Mouse (Mus musculus) heart, postnatal 0 days (tissue): ENCODE data around the gene Slc39a8. TPM values are rescaled to one million over a fixed set of nuclear protein-coding genes. Genes with fewer than 3 reads are reported as not detected.

Experiments used
- ATAC-seq: fragments of 200-750 bp; cut with Nextera tagmentation; 2 replicates; pipeline ENCODE4 v1.8.0; 2017; ENCODE audit warnings: low read depth, moderate number of reproducible peaks, moderate library complexity; ENCODE audit not compliant: insufficient read depth
- DNase-seq: peaks from one replicate; pipeline ENCODE4 v3.0.0-alpha.2; 2016; ENCODE audit warnings: low spot score
- H3K27ac ChIP-seq: fragments of 300-500 bp; sonication (generic); 2 replicates; pipeline ENCODE4 v1.5.1; 2014; ENCODE audit warnings: low read depth, mild to moderate bottlenecking
- H3K27me3 ChIP-seq: fragments of 300-500 bp; sonication (generic); 2 replicates; pipeline ENCODE4 v1.6.1; 2014; ENCODE audit warnings: low read length, mixed read lengths; ENCODE audit not compliant: control insufficient read depth, insufficient read depth
- H3K36me3 ChIP-seq: fragments of 300-500 bp; sonication (generic); replicated peaks from 2 replicates; pipeline ENCODE4 v1.6.1; 2014; ENCODE audit warnings: low read length, mixed read lengths; ENCODE audit not compliant: control insufficient read depth, insufficient read depth
- H3K4me1 ChIP-seq: fragments of 300-500 bp; sonication (generic); 2 replicates; pipeline ENCODE4 v1.6.1; 2014; ENCODE audit warnings: antibody characterized with exemption; ENCODE audit not compliant: control insufficient read depth, insufficient read depth
- H3K4me2 ChIP-seq: fragments of 300-500 bp; sonication (generic); 2 replicates; pipeline ENCODE4 v1.6.1; 2014; ENCODE audit warnings: low read depth, mild to moderate bottlenecking, low read length, moderate library complexity
- H3K4me3 ChIP-seq: fragments of 300-500 bp; sonication (generic); 2 replicates; pipeline ENCODE4 v1.5.1; 2014; ENCODE audit warnings: low read depth, low read length
- H3K9ac ChIP-seq: fragments of 300-500 bp; sonication (generic); replicated peaks from 2 replicates; pipeline ENCODE4 v1.6.1; 2014; ENCODE audit warnings: low read depth, low read length, mixed read lengths
- H3K9me3 ChIP-seq: fragments of 300-500 bp; sonication (generic); replicated peaks from 2 replicates; pipeline ENCODE4 v1.6.1; 2016; ENCODE audit warnings: low read length; ENCODE audit not compliant: control insufficient read depth
- CTCF ChIP-seq: IDR thresholded peaks from 2 replicates; pipeline ENCODE4 v1.5.1; 2016; ENCODE audit warnings: antibody characterized with exemption, control low read depth, low read depth
- EP300 ChIP-seq: IDR thresholded peaks from 2 replicates; pipeline ENCODE4 v1.6.1; 2016; ENCODE audit warnings: antibody characterized with exemption, low read depth
- WGBS: fragments of 180-500 bp; shearing (Covaris S2); extraction: QIAGEN DNeasy Blood & Tissue Kit; methylation state at CpG from one replicate; pipeline ENCODE4 v1.1.7; 2014; 5-methylcytosine and 5-hydroxymethylcytosine counted together
- polyA plus RNA-seq: library from polyadenylated mRNA; unstranded; fragments of >200 nt; fragmentation: Nextera tagmentation; extraction: Ambion mirVana; gene quantifications from 2 replicates; pipeline ENCODE4 v1.2.1, GENCODE M21; 2015
- total RNA-seq: library from RNA; depleted of rRNA; stranded (reverse); fragments of >200 nt; gene quantifications from 2 replicates; pipeline ENCODE4 v1.2.3, GENCODE M21; 2014; ENCODE audit warnings: low replicate concordance

The Slc39a8 gene
- total and polyA plus RNA-seq, 2 experiments from 2014 or later: 10.2 to 14.4 TPM

DNA sequence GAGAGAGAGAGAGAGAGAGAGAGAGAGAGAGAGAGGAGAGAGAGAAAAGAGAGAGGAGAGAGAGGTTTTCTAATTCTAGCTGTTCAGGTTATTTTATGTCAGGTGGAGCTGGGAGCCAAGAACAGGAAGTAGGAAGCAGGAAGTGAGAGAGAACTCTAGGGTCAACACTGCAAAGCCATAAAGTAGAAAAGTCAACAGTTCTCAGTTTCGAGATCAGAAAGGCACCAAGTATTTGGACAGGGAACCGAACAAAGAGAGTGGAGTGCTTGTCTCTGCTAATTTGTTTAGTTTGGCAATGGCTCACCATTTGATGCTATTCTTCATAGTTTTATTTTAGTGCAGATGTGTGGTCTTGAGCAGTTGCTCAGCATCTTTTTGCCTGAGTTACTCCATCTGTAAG is 26.5 kb downstream of the Slc39a8 start:
- ATAC-seq: no peak
- Histone ChIP-seq H3K4me3 (no peak overlapping the region), H3K4me2 (no peak overlapping the region), H3K27ac (no peak overlapping the region), H3K27me3 (no peaks in the 10 kb centered on the region), H3K9ac (no peak overlapping the region), H3K36me3 (no peaks in the 10 kb centered on the region), H3K9me3 (no peaks in the 10 kb centered on the region), H3K4me1 (no peaks in the 10 kb centered on the region)
- WGBS: 69% methylated on average over 2 of the region's 2 CpGs
- TF ChIP-seq CTCF (no peak), EP300 (no peak)
- DNase-seq: no peak

DNA sequence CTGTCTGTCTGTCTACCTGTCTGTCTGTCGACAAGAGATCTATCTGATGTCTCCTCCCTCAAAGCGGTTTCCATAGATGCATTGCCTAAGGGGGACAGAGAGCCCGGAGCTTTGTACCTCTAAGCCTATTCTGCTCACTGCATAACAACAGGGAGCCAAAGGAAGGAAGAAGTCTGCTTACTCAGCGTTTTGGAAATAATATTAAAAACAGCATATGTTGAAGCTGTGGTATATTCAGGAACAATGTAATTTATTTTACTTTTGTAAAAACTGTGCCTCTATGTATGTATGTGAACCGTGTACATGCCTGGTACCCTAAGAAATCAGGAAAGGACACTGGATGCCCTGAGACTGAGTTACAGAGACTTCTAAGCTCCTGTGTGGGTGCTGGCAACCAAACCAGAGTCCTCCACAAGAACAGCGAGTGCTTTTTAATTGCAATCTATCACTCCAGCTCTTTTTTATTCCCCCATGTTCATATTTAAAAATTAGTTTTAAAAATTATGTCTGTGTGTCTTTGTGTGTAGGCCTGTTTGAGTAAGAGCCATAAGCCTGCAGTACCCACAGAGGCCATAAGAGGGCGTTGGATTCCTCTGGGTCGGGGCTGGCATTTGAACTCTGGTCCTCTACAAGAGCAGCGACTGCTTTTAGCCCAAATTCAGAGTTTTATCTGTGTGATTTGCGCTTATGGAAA is 28.7 kb downstream of the Slc39a8 start:
- no peaks in the 10 kb centered on the region for H3K36me3 ChIP-seq
- no peaks in the 10 kb centered on the region for H3K27me3 ChIP-seq
- H3K4me2 ChIP-seq: no peak overlapping the region
- H3K9me3 ChIP-seq: no peaks in the 10 kb centered on the region
- no peak overlapping the region for H3K9ac ChIP-seq
- no peak overlapping the region for H3K27ac ChIP-seq
- 82% methylated on average over 10 of the region's 10 CpGs for WGBS
- DNase-seq: no peak
- no peaks in the 10 kb centered on the region for H3K4me1 ChIP-seq
- no peak for ATAC-seq
- TF ChIP-seq CTCF (no peak), EP300 (no peak)
- H3K4me3 ChIP-seq: no peak overlapping the region

DNA sequence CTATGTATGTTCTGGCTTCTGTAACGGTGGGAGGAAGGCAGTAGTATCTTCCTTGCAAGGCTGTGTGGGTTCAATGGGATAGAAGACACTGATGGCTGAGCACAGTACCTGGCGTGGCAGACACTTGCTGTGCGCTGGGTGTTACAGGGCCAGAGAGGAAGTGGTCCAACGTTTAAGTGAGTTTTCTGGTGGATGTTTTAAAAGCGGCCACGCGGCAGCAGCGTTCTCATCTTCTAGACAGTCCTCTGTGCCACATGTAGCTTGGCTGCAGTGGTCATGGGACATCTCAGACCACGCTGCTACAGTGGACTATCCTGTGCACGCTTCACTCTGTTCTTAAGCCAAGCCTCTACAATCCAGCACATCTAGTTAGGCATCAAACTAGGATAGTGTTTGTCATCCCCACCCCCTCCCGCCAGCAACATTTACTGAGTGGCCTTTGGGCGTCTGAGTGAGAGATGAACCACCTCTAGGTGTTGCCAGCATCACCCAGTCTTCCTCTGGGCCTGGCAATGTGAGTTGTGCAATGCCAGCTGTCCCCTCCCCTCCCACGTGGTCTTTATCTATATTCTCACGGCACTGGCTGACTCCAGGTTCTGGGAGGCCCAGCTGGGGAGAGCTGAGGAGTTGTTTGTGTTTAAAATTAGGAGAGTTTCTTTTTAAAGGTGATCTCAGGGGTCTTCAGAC is 29.4 kb downstream of the Slc39a8 start:
- no peak overlapping the region for H3K4me2 ChIP-seq
- TF ChIP-seq CTCF: no peak
- no peak for TF ChIP-seq EP300
- H3K27ac ChIP-seq: no peak overlapping the region
- DNase-seq: no peak
- H3K9ac ChIP-seq: no peak overlapping the region
- H3K9me3 ChIP-seq: no peaks in the 10 kb centered on the region
- no peaks in the 10 kb centered on the region for H3K36me3 ChIP-seq
- no peaks in the 10 kb centered on the region for H3K27me3 ChIP-seq
- no peak overlapping the region for H3K4me3 ChIP-seq
- no peak for ATAC-seq
- 71% methylated on average over 14 of the region's 14 CpGs for WGBS
- H3K4me1 ChIP-seq: no peaks in the 10 kb centered on the region

DNA sequence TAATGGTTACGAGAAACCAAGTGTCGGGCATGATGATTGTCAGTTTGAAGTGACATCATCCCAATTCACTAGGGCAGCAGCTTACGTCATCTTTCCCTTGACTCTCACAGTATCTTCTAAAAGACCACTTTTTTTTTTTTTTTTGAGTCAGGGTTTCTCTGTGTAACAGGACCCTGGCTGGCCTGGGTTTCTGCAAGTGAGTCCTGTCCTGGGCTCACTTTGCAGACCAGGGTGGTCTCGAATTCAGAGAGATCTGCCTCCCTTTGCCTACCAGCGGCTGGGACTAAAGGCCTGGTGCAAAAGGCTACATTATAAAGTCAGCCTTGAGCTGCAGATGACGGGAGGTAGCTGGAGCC is 29.9 kb downstream of the Slc39a8 start:
- no peaks in the 10 kb centered on the region for H3K27me3 ChIP-seq
- H3K36me3 ChIP-seq: no peaks in the 10 kb centered on the region
- H3K4me2 ChIP-seq: no peak overlapping the region
- no peaks in the 10 kb centered on the region for H3K9me3 ChIP-seq
- no peak overlapping the region for H3K9ac ChIP-seq
- H3K4me3 ChIP-seq: no peak overlapping the region
- H3K4me1 ChIP-seq: no peaks in the 10 kb centered on the region
- 65% methylated on average over 6 of the region's 6 CpGs for WGBS
- H3K27ac ChIP-seq: no peak overlapping the region
- DNase-seq (no peak), ATAC-seq (no peak)
- TF ChIP-seq EP300 (no peak), CTCF (no peak)

DNA sequence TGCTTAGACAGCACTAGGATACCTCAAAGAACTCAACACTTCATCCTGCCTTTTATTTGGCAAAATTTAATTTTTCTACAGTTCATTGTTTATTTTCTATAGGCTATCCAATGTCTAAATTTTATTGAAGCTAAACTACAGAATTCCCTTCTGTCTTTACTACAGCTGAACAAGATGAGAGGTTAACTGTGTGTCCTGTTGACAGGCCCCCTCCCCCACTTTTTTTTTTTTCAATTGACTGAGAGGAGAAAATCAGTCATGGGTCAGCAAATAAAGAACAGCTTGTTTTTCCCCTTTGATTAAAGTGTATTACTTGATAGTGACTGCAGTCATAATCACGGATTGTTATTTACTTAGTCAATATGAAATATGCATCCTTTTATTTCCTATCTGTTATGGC is 31.2 kb downstream of the Slc39a8 start:
- TF ChIP-seq CTCF: no peak
- no peak for TF ChIP-seq EP300

More for the DNA sequence above, 31.2 kb downstream of the Slc39a8 start:
- ATAC-seq (no peak), DNase-seq (no peak)
- no peak overlapping the region for H3K27ac ChIP-seq
- no peak overlapping the region for H3K4me3 ChIP-seq
- no peaks in the 10 kb centered on the region for H3K9me3 ChIP-seq
- H3K9ac ChIP-seq: no peak overlapping the region
- H3K4me1 ChIP-seq: no peaks in the 10 kb centered on the region
- 59% methylated on average over 1 of the region's 1 CpGs for WGBS
- no peak overlapping the region for H3K4me2 ChIP-seq
- no peaks in the 10 kb centered on the region for H3K27me3 ChIP-seq
- no peaks in the 10 kb centered on the region for H3K36me3 ChIP-seq
